Mouse (Mus musculus) granulocyte monocyte progenitor cell, adult 5-6 weeks (primary cell): ENCODE results near the gene Krt8. TPM values are rescaled to one million over a fixed set of nuclear protein-coding genes. Genes with fewer than 3 reads are reported as not detected.

ENCODE experiments used
- ATAC-seq: replicated peaks from 2 replicates; pipeline ENCODE4 v1.8.0; 2016; ENCODE audit warnings: mild to moderate bottlenecking, moderate TSS enrichment, inconsistent platforms; ENCODE audit not compliant: poor library complexity, severe bottlenecking
- total RNA-seq, 2 experiments: library from RNA; stranded (forward) in 1 of 2; stranded (reverse) in 1 of 2; fragments of 200-712, 200-1000 nt in 1 of 2; fragments of >200 nt in 1 of 2; fragmentation: Nextera tagmentation in 1 of 2; gene quantifications; 2 replicates each; pipeline ENCODE4 v1.2.3; 2014 to 2017

Krt8 gene
- total RNA-seq, 2 experiments from 2014 or later: 0.31 TPM; not detected in 1

DNA sequence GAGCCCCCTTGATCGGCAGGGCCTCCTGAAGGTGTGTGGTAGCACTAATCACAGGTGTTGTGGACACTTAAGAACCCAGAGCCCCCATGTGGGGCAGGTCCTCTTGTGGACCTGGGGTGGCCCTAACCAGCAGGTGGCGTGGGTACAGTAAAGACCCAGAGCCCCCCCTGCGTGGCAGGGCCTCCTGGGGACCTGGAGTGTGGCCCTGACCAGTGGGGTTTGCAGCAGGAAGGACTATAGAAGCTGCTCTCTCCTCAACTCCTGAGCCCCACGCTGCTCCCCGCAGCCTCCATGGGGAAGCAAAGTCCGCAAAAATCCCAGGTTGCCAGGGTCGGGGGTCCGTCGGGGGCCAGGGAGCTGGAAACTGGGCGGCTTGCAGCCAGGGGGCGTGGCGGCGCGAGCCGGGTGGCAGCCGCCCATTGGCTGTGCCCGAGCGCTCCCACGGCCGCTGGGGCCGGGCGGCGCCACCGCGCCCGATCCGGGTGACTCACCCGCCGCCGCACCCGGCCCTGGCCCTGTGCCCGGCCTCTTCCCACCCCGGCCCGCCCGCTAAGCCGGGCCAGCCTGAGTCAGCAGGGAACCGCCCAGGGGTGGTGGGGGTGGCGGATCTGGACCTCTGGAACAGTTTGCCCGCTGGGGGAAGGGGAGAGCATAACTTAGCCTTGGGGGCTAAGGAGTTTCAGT lies 27.1 kb downstream of the Krt8 start:
- peak; percentile 57 for ATAC-seq

DNA sequence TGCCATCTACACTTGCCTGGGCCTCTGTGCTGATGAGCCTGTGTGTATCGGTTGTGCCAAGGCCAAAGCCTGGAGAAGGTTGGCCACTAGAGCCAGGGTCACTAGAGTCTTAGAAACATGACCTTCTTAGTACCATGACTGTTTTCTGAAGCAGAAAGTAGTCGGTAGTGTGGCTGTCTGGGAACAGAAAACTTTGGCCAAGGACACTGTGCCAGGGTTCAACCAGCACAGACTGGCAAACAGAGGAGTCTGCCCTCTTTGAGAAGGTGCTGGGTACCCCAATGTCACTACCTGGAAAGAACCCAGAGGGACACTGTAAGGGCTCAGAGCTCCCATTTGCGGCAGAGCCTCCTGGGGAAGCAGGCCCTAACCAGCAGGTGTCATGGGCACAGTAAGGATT lies 27.6 kb downstream of the Krt8 start:
- no peak for ATAC-seq

DNA sequence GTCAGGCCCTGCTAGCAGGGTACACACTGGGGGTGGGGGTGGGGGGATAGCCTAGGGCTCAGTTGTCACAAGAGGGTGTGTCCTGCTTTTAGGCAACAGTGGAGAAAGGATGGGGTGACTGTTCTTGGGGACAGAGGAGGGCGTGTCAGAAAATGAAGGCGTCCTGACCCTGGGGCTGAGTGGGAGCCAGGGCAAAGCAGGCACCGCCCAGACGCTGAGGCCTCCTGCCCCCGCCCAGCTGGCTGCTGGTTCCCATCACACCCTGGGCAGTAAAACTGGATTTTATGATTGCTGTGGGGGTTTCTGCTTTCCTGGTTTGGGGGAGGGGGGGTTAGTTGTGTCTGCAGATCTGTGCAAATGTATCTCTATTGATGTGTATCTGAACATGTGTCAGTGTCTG lies 28.3 kb downstream of the Krt8 start:
- no peak for ATAC-seq

DNA sequence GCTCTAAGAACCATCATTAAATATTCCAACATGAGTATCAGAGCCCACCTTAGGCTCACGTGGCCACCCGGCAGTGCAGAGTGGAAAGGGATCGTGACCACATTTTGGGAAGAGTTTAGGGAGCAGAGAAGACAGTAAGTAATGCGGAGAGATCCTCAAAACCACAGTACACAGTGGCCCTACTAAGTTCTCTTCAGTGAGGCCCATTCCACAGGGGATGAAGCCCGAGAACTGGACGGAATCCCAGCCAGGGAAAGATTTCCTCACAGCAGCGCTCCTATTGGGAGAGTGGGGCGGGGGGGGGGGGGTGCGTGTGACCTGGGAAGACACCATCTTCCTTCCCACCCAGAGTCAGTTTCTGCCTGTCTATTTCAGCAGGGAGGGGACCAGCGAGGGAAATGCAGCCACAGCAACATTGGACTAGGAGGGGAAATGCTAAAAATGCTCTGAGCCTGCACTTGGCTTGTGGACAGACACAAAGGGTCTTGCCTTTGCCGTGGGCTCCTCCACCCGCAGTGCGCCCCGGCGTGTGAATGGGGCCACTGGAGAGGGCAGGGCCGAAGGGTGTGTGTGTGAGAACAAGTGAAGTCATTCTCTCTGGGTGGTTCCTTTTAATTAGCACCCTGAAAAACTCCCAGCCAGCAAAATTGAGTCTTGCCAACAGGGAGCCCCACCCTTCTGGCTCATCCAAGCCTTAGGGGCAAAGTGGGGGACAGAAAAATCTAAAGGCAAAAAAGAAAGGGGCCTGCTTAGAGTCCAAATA lies 30.0 kb downstream of the Krt8 start:
- no peak for ATAC-seq

DNA sequence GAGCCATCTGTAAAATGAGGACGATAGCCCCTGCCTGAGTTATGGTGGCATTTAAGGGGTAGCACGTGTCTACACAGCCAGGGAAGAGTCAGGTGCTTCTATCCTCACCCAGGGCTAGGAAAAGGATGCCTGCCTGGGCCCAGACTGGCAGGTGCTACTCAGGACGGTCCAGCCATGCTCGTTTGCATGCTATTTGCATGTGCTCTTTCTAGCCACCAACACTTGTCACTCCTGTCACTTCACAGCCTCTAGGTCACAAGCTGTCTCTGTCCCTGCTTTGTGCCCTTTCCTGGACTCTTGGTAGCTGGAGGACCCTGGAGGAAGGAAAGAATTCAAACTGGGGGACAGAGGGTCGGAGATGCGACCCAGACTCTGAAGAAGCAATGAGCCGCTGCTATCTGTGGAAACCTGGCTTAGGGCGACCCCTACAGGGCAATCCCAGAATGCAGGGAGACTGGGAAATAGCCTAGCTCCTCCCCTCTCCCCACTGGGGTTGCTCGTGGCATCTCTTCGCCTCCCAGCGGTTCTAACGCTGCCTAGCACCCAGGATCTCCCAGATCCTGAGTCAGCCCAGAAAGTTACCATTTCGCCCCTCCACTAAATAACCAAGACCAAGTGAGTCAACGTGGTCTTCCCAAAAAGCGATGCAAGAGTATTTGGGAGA lies 30.7 kb downstream of the Krt8 start:
- ATAC-seq: peak; percentile 72

DNA sequence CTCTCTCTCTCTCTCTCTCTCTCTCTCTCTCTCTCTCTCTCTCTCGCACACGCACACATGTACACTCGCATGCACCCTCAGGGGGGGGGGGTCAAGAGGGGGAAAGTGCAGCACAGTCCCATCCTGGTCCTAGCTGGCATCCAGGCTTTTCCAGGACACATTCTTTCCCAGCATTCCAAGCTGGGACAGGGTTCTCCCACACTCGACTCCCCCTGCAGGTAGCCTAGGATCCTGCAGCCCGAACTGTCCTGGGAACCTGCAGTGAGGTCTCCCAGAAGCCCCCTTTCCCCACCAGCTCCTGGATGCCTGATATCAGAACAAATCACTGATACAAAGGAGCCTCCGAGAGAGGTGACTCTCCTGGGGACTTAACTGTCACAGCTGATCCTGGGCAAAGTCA lies 33.7 kb downstream of the Krt8 start:
- ATAC-seq: no peak

DNA sequence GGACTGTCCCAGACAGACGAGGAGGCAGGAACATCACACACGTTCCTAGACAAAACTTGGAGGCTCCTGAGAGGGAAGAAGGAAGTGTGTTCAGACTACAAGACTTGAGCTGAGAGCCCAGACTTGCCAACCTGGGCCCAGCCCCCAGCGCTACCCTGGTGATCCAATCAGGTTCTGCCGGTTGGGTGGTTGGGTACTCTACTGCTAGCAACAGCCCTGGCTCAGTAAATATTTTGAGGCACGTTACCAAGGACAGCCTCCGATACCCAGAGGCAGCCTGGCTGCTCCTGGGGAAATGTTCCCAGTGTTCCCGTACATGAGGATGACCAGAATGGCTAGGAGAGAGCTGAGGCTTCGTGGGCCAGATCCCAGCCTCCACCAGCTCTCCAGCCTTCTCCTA lies 37.5 kb downstream of the Krt8 start:
- ATAC-seq: no peak

DNA sequence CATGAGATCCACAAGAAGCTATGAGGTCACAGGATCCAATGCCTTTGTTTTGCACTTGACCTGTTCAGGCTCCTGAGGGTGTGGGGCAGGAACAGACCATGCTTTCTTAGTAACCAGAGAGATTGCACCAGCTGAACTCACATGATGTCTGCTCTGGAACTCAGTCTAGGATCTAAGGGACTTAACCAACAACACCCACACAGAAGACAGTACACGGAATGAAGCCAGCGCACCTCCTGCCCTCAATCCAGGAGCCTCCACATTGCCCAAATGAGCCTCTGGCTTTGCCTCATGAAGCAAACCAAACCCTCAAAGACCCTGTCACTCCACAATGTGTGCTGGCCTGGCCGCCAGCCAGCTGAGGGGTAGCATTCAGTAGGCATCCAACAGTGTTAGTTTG lies 45.4 kb downstream of the Krt8 start:
- no peak for ATAC-seq

DNA sequence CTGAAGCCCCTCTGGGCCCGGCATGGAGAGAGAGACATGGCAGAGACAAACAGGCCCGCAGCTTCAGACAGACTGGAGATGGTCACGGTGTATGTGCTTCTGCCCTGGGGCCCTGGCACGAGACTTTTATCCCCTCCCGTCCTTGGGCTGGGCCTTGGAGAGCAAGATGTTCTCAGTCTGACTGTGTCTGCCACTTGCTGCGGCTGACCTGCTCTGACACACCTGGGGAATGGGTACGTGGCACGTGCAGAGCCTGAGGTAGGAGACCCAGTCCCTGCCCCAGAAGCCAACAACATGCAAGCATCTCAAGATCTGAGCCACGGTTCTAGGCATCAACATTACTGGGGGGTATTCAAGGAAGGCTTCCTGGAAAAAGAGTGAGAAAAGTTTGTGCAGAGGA lies 50.1 kb downstream of the Krt8 start, which contains the start of gene Krt78:
TSS of gene Krt78 (minus strand) at position 101 of the 400 bp plus-strand sequence.
- ATAC-seq: no peak

DNA sequence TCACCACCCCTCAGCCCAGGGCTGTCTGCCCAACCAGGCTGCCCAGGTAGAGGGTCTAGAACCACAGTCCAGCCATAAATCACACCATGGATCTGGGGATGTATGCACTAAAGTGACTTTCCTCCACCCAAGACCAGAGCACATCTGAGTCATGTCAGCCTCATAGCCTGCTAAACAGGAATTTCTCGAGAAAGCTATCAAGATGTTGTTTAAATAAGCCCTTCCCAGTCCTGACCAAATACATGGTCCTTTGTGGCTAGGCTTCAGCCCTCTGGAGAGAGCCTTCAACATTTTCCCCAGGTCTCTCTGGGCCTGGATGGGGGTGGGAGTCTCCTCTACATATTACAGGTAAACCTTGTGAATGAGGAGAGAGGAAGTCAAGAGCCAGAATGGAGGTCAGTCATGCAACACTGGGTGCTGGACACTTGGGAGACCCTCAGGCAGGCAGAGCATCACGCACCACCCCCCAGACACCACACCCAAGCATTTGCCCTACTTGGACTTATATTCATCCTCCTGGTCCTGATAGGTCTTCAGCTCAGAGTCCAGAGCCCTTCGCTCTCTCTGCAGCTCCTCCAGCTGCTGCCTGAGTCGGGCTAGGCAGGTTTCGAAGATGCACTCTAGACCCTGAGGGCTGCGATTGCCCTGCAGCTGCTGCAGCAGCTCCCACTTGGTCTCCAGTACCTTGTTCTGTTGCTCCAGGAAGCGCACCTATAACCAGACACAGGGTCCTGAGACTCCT lies 51.4 kb downstream of the Krt8 start:
- ATAC-seq: no peak

Other genes starting within 250 kb of the Krt8 start
- not detected in 2 replicates for gene Krt72, start 218.0 kb downstream of the Krt8 start, total RNA-seq (2014; fragmentation: Nextera tagmentation)
- not detected in 2 replicates for gene Krt72, start 218.0 kb downstream of the Krt8 start, total RNA-seq (2017)
- gene Krt73, start 202.1 kb downstream of the Krt8 start, total RNA-seq (2014; fragmentation: Nextera tagmentation): not detected in 2 replicates
- gene Krt73, start 202.1 kb downstream of the Krt8 start, total RNA-seq (2017): not detected in 2 replicates
- not detected in 2 replicates for gene Krt2, start 186.3 kb downstream of the Krt8 start, total RNA-seq (2014; fragmentation: Nextera tagmentation)
- gene Krt2, start 186.3 kb downstream of the Krt8 start, total RNA-seq (2017): not detected in 2 replicates
- gene Krt1, start 153.7 kb downstream of the Krt8 start, total RNA-seq (2014; fragmentation: Nextera tagmentation): not detected in 2 replicates
- gene Krt1, start 153.7 kb downstream of the Krt8 start, total RNA-seq (2017): not detected in 2 replicates
- gene Krt77, start 134.8 kb downstream of the Krt8 start, total RNA-seq (2014; fragmentation: Nextera tagmentation): not detected in 2 replicates
- gene Krt77, start 134.8 kb downstream of the Krt8 start, total RNA-seq (2017): not detected in 2 replicates
- gene Krt76, start 111.6 kb downstream of the Krt8 start, total RNA-seq (2014; fragmentation: Nextera tagmentation): not detected in 2 replicates
- not detected in 2 replicates for gene Krt76, start 111.6 kb downstream of the Krt8 start, total RNA-seq (2017)
- not detected in 2 replicates for gene Krt4, start 79.7 kb downstream of the Krt8 start, total RNA-seq (2014; fragmentation: Nextera tagmentation)
- gene Krt4, start 79.7 kb downstream of the Krt8 start, total RNA-seq (2017): not detected in 2 replicates
- not detected in 2 replicates for gene Krt79, start 64.2 kb downstream of the Krt8 start, total RNA-seq (2014; fragmentation: Nextera tagmentation)
- gene Krt79, start 64.2 kb downstream of the Krt8 start, total RNA-seq (2017): not detected in 2 replicates
- not detected in 2 replicates for gene Krt78, start 50.2 kb downstream of the Krt8 start, total RNA-seq (2014; fragmentation: Nextera tagmentation)
- gene Krt78, start 50.2 kb downstream of the Krt8 start, total RNA-seq (2017): not detected in 2 replicates
- 11.4 and 20.2 TPM in 2 replicates for gene Krt18, start 23.7 kb upstream of the Krt8 start, total RNA-seq (2014; fragmentation: Nextera tagmentation)
- gene Krt18, start 23.7 kb upstream of the Krt8 start, total RNA-seq (2017): 12.4 and 24.9 TPM in 2 replicates
- 244 and 264 TPM in 2 replicates for gene Eif4b, start 69.3 kb upstream of the Krt8 start, total RNA-seq (2014; fragmentation: Nextera tagmentation)
- 450 TPM in 2 replicates for gene Eif4b, start 69.3 kb upstream of the Krt8 start, total RNA-seq (2017)
- gene Tns2, start 95.9 kb upstream of the Krt8 start, total RNA-seq (2014; fragmentation: Nextera tagmentation): 0.17 TPM in 1 of 2 replicates, not detected in the other
- gene Tns2, start 95.9 kb upstream of the Krt8 start, total RNA-seq (2017): not detected in 2 replicates
- gene Spryd3, start 131.8 kb upstream of the Krt8 start, total RNA-seq (2014; fragmentation: Nextera tagmentation): 10.9 and 12.6 TPM in 2 replicates
- 13.2 and 24.2 TPM in 2 replicates for gene Spryd3, start 131.8 kb upstream of the Krt8 start, total RNA-seq (2017)
- gene Igfbp6, start 139.9 kb upstream of the Krt8 start, total RNA-seq (2014; fragmentation: Nextera tagmentation): not detected in 2 replicates
- gene Igfbp6, start 139.9 kb upstream of the Krt8 start, total RNA-seq (2017): not detected in 2 replicates
- gene Soat2, start 146.0 kb upstream of the Krt8 start, total RNA-seq (2014; fragmentation: Nextera tagmentation): 0.85 and 0.97 TPM in 2 replicates
- gene Soat2, start 146.0 kb upstream of the Krt8 start, total RNA-seq (2017): 0.15 and 0.56 TPM in 2 replicates
- 48.7 and 68.9 TPM in 2 replicates for gene Zfp740, start 198.8 kb upstream of the Krt8 start, total RNA-seq (2014; fragmentation: Nextera tagmentation)
- 23.8 and 27.8 TPM in 2 replicates for gene Zfp740, start 198.8 kb upstream of the Krt8 start, total RNA-seq (2017)
- gene Csad, start 200.2 kb upstream of the Krt8 start, total RNA-seq (2014; fragmentation: Nextera tagmentation): 17.0 and 18.1 TPM in 2 replicates
- gene Csad, start 200.2 kb upstream of the Krt8 start, total RNA-seq (2017): 7.5 and 23.4 TPM in 2 replicates
- gene Itgb7, start 227.5 kb upstream of the Krt8 start, total RNA-seq (2014; fragmentation: Nextera tagmentation): 7.4 and 42.7 TPM in 2 replicates
- 15.2 and 31.6 TPM in 2 replicates for gene Itgb7, start 227.5 kb upstream of the Krt8 start, total RNA-seq (2017)